Mouse (Mus musculus) heart, embryonic 14.5 days (tissue): ENCODE data around the gene Zfp870. TPM values are rescaled to one million over a fixed set of nuclear protein-coding genes. Genes with fewer than 3 reads are reported as not detected.
A peak's percentile ranks its signal among the peaks of the same experiment; 100 is the strongest.

Experiments used
- ATAC-seq: fragments of 200-750 bp; cut with Nextera tagmentation; 2 replicates; pipeline ENCODE4 v1.8.0; 2017; ENCODE audit warnings: low read depth, moderate TSS enrichment; ENCODE audit not compliant: insufficient number of reproducible peaks, insufficient read depth, low FRiP score
- H3K27ac ChIP-seq, 2 experiments: fragments of 200-500 bp in 1 of 2; fragments of 300-500 bp in 1 of 2; sonication (generic) in 1 of 2; replicated peaks in 1 of 2; 2 replicates each; pipeline ENCODE4 v1.5.1; 2012 to 2014; ENCODE audit warnings: low read depth in 2 of 2, low read length in 2 of 2, control low read depth in 1 of 2, mild to moderate bottlenecking in 1 of 2, mixed read lengths in 1 of 2; ENCODE audit not compliant: control insufficient read depth in 1 of 2, insufficient read depth in 1 of 2
- H3K27me3 ChIP-seq: fragments of 300-500 bp; sonication (generic); 2 replicates; pipeline ENCODE4 v1.6.1; 2014; ENCODE audit warnings: mild to moderate bottlenecking, low read length, control low read depth; ENCODE audit not compliant: control insufficient read depth, insufficient read depth
- H3K36me3 ChIP-seq: fragments of 300-500 bp; sonication (generic); 2 replicates; pipeline ENCODE4 v1.6.1; 2014; ENCODE audit warnings: mild to moderate bottlenecking, control low read depth, low read length, mixed read lengths; ENCODE audit not compliant: control insufficient read depth, insufficient read depth
- H3K4me1 ChIP-seq, 2 experiments: fragments of 200-500 bp in 1 of 2; fragments of 300-500 bp in 1 of 2; sonication (generic) in 1 of 2; 2 replicates each; pipeline ENCODE4 v1.6.1; 2012 to 2014; ENCODE audit warnings: low read length in 2 of 2, control low read depth in 1 of 2, mixed read lengths in 1 of 2; ENCODE audit not compliant: control insufficient read depth in 2 of 2, insufficient read depth in 2 of 2
- H3K4me2 ChIP-seq: fragments of 300-500 bp; sonication (generic); 2 replicates; pipeline ENCODE4 v1.6.1; 2014; ENCODE audit warnings: mild to moderate bottlenecking, low read length
- H3K4me3 ChIP-seq, 2 experiments: fragments of 200-500 bp in 1 of 2; fragments of 300-500 bp in 1 of 2; sonication (generic) in 1 of 2; 2 replicates each; pipeline ENCODE4 v1.5.1; 2012 to 2014; ENCODE audit warnings: low read length in 2 of 2, mild to moderate bottlenecking in 2 of 2, control low read depth in 1 of 2, low read depth in 1 of 2, moderate library complexity in 1 of 2; ENCODE audit not compliant: control insufficient read depth in 1 of 2, insufficient read depth in 1 of 2
- H3K9ac ChIP-seq: fragments of 300-500 bp; sonication (generic); 2 replicates; pipeline ENCODE4 v1.6.1; 2014; ENCODE audit warnings: mild to moderate bottlenecking, low read length
- H3K9me3 ChIP-seq: fragments of 300-500 bp; sonication (generic); 2 replicates; pipeline ENCODE4 v1.6.1; 2016; ENCODE audit warnings: low read length, control low read depth; ENCODE audit not compliant: control insufficient read depth
- WGBS: fragments of 180-500 bp; shearing (Covaris S2); extraction: QIAGEN DNeasy Blood & Tissue Kit; methylation state at CpG from one replicate; pipeline ENCODE4 v1.1.7; 2014; 5-methylcytosine and 5-hydroxymethylcytosine counted together
- polyA plus RNA-seq: library from polyadenylated mRNA; unstranded; fragments of >200 nt; fragmentation: Nextera tagmentation; extraction: Ambion mirVana; gene quantifications from 2 replicates; pipeline ENCODE4 v1.2.1, GENCODE M21; 2014

The Zfp870 gene
- polyA plus RNA-seq, 1 experiment from 2014 or later = 6.6 TPM

DNA sequence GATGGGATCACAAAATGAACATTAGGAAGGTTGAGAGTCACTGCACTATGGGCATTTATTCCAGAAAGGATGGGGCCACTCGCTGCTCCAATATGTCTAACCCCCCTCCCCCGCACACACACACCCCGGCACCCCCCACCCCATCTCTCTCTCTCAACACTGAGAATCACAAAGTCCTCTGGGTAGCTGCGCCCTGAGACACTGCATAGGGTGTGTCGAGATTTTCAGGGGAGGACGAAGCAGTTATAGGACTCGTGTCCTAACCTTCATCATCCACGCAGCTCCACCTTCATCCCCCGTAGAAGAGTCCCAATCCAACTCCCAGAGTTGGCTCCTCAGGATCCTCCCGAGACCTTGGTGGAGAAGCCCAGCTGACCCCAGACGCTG lies 597 bp downstream of the Zfp870 start:
- Histone ChIP-seq H3K9ac (peak overlapping the region; percentile 87), H3K4me3 (peak overlapping the region; percentile 73 to 75), H3K27me3 (no peaks in the 10 kb centered on the region), H3K4me2 (peak overlapping the region; percentile 76), H3K9me3 (no peaks in the 10 kb centered on the region), H3K27ac (peak overlapping the region; percentile 82 to 86), H3K36me3 (peaks cover 12% of the 10 kb centered on the region; the same call in 1 of the 2 replicates), H3K4me1 (peaks cover 0 to 8% of the 10 kb centered on the region in 2 experiments; a peak in 2 of 4 replicates)
- WGBS = 3% methylated on average over 11 of the region's 11 CpGs
- peak; percentile 31 for ATAC-seq

DNA sequence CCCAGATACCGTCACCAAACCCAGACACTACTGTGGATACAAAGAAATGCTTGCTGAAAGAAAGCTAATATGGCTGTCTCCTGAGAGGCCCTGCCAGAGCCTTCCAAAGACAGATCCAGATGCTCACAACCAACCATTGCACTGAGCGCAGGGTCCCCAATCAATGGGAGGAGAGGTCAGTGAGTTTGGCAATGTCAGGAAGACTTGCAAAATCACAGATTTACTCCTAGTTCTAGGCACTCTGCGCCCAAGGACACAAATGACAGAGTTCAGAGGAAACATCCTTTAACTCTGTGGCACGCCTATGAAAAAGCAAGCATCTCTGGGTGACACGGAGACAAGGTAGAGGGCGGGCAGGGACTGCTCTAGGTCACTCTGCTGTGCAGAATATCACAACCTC lies 1.8 kb downstream of the Zfp870 start:
- Histone ChIP-seq H3K9ac (no peak overlapping the region), H3K9me3 (no peaks in the 10 kb centered on the region), H3K4me3 (no peak overlapping the region), H3K4me1 (peaks cover 0 to 8% of the 10 kb centered on the region in 2 experiments; a peak in 2 of 4 replicates), H3K36me3 (peaks cover 24% of the 10 kb centered on the region), H3K27ac (no peak overlapping the region), H3K4me2 (no peak overlapping the region), H3K27me3 (no peaks in the 10 kb centered on the region)
- ATAC-seq = no peak
- WGBS = 88% methylated on average over 6 of the region's 6 CpGs

DNA sequence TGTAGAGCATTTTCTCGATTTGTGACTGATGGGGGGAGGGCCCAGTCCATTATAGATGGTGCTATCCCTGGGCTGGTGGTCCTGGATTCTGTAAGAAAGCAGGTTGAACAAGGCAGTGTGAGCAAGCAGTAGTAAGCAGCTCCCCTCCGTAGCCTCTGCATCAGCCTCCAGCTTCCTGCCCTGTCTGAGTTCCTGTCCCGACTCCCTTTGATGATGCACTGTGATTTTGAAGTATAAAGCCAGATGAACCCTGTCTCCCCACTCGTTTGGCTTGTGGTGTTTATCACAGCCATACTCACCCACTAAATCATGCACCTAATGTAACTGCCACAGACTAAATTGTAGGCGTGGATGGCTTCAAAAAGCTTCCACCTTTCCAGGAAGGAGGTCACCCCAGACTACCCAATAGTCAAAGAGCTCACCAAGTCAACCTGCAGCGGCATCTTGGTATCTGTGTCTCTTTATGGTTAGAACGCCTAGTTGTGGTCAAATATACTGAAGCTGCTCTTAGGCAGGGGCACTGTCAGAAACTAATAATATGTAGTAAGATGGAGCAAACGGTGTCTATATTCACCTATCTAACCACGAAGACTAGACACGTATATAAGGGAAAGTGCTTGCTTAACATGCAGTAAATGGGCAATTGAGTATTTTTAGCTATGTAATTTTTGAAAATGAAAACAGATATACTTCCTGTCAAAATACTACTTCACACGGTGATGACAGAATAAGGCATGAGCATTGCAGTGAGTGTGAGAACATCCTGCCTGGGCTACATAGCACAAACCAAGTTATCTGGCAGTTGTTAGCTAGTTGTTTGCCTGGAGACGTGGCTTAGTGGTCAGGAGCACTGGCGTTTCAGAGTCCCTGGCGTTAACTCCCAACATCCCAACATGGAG lies 10.9 kb downstream of the Zfp870 start:
- Histone ChIP-seq H3K4me1 (no peaks in the 10 kb centered on the region; a peak in 1 of 4 replicates), H3K4me2 (no peak overlapping the region), H3K27ac (no peak overlapping the region), H3K9me3 (no peaks in the 10 kb centered on the region), H3K36me3 (peaks cover 61% of the 10 kb centered on the region), H3K27me3 (no peaks in the 10 kb centered on the region), H3K4me3 (no peak overlapping the region), H3K9ac (no peak overlapping the region)
- no peak for ATAC-seq
- 87% methylated on average over 14 of the region's 14 CpGs for WGBS

DNA sequence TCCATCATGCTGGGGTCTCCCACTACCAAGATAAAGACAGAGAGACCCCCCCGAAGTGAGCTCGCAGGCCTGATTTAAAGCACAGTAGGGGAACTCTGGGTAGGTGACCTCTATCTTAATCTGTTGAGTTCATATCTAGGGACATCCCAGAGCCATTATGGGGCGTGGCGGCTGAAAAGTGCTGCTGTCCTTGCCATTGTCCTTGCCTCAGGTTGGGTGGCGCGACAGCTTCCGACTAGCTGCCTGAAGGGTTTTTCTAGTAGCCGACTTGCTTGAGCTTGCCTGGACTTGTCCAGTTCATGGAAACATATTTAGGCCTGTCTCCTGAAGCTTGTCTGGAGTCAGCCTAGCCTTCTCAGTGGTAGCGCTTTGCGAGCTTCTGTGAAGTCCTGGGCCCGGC lies 12.7 kb downstream of the Zfp870 start:
- peaks cover 44% of the 10 kb centered on the region for H3K36me3 ChIP-seq
- H3K9me3 ChIP-seq = no peaks in the 10 kb centered on the region
- H3K4me3 ChIP-seq = no peak overlapping the region
- no peaks in the 10 kb centered on the region; a peak in 1 of 4 replicates for H3K4me1 ChIP-seq
- ATAC-seq = no peak
- no peak overlapping the region for H3K27ac ChIP-seq
- H3K9ac ChIP-seq = no peak overlapping the region
- H3K4me2 ChIP-seq = no peak overlapping the region
- WGBS = 90% methylated on average over 11 of the region's 11 CpGs
- no peaks in the 10 kb centered on the region for H3K27me3 ChIP-seq

DNA sequence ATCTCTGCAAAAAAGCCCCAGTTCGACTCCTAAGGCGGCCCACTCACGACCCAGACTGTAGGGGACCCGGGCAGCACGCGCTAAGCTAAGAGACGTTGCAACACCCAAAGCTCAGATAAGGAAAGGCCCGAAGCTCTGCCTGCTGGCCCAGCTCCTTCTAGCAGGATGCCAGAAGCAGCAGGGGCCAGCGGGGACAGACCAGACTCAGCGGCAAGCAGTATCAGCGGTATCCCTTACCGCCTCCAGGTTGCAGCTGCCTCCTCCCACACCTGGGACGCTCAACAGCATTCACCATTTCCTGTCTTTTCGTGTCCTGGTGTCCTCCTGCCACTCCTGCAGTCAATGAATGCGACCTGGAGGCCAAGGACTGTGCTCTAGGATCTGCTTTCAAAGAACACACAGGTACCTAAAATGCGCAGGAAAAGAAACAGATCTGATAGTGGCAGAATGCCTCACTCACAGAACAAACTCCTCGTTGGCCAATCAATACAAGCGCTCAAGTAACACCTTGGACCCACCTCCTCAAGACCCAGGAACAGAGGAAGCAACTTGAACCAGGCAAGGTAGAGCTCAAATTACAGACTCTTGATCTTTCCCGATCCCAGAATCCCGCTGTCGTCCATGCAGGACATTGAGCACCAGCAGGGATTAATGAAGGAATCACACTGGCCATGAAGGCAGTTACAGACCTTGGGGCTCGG lies 13.8 kb downstream of the Zfp870 start:
- Histone ChIP-seq H3K36me3 (peaks cover 32% of the 10 kb centered on the region), H3K4me2 (peak overlapping the region; percentile 39), H3K4me3 (no peak overlapping the region), H3K9ac (peak overlapping the region; percentile 39; the same call in 1 of the 2 replicates), H3K27me3 (no peaks in the 10 kb centered on the region), H3K27ac (no peak overlapping the region), H3K4me1 (no peaks in the 10 kb centered on the region; a peak in 1 of 4 replicates), H3K9me3 (no peaks in the 10 kb centered on the region)
- no peak for ATAC-seq
- 4% methylated on average over 22 of the region's 22 CpGs for WGBS

- ATAC-seq = no peak
- Histone ChIP-seq H3K27ac (no peak overlapping the region), H3K9ac (no peak overlapping the region), H3K4me1 (no peaks in the 10 kb centered on the region; a peak in 1 of 4 replicates), H3K9me3 (no peaks in the 10 kb centered on the region), H3K4me2 (no peak overlapping the region), H3K27me3 (no peaks in the 10 kb centered on the region), H3K4me3 (no peak overlapping the region), H3K36me3 (no peaks in the 10 kb centered on the region)
- WGBS = 63% methylated on average over 5 of the region's 5 CpGs
These were observed 18.7 kb downstream of the Zfp870 start for GRCm38 (mm10) chr17:32872696-32873095.

DNA sequence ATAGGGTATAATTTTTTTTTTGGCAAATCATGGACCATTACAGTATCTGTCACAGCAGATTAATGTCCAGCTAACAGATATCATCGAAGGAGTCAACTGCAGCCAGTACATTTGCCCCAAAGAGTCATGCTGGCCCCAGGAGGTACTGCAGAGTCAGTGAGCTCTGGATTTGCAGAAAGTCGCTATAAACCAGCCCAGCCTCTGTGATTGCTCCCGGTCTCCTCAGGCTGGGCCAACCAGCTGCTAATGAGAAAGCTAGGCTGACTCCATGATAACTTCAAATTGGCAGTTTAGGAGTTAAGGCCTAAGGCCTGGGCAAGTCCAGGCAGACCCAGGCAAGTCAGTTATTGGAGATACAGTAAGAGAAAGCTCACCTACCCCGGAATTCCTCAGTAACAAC lies 19.4 kb downstream of the Zfp870 start:
- no peaks in the 10 kb centered on the region for H3K4me1 ChIP-seq
- 78% methylated on average over 4 of the region's 4 CpGs for WGBS
- no peak overlapping the region for H3K4me2 ChIP-seq
- H3K4me3 ChIP-seq = no peak overlapping the region
- H3K9ac ChIP-seq = no peak overlapping the region
- ATAC-seq = no peak
- no peak overlapping the region for H3K27ac ChIP-seq
- H3K27me3 ChIP-seq = no peaks in the 10 kb centered on the region
- no peaks in the 10 kb centered on the region for H3K36me3 ChIP-seq
- H3K9me3 ChIP-seq = no peaks in the 10 kb centered on the region
